Mouse (Mus musculus): ENCODE results near the gene Tmem156.

Gene Tmem156

DNA sequence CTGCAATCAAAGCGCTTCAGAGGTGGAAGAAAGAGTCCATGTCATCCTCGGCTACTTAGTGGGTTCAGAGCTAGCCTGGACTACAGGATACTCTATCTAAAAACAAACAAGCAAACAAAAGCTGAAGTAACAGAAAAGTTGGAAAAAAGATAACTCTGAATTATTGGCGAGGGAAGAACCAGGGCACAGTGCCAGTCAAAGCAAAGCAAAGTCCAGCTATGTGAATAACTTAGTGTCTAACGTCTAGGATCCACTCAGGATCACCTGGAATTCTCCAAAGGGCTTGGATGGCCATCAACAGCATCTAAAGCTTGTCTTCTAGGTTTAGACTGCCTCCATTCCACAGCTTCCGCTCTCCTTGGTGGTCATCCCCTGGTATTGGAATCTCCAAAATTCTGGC is 5.5 kb upstream of the Tmem156 start:
- CTCF ChIA-PET: no interaction called here

DNA sequence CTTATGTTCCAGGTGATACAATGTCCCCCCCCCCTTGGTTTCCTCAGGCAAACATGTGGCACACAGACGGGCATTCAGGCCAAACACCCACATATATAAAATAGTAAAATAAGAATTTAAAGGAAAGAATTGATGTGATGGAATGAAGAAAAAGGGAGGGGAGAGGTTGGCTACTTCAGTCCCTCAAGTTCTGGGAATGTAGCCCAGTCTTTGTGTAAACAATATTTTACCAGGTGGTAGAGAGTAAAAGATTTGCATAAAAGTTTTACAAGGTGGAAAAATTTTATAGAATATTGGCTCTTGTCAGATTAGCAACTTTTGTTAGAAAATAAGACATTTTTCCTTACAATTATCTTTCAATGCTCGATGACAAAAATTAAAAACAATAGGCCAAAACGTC is 4.9 kb upstream of the Tmem156 start:
- CTCF ChIA-PET: no interaction called here

GRCm38 (mm10) chr5:65096082-65096481 is 4.2 kb upstream of the Tmem156 start:
- CTCF ChIA-PET: interaction anchor here (1.1 kb wide), 1 partner anchor 28 kb away, joined by 7 read pairs; no protein-coding TSS in a partner anchor

DNA sequence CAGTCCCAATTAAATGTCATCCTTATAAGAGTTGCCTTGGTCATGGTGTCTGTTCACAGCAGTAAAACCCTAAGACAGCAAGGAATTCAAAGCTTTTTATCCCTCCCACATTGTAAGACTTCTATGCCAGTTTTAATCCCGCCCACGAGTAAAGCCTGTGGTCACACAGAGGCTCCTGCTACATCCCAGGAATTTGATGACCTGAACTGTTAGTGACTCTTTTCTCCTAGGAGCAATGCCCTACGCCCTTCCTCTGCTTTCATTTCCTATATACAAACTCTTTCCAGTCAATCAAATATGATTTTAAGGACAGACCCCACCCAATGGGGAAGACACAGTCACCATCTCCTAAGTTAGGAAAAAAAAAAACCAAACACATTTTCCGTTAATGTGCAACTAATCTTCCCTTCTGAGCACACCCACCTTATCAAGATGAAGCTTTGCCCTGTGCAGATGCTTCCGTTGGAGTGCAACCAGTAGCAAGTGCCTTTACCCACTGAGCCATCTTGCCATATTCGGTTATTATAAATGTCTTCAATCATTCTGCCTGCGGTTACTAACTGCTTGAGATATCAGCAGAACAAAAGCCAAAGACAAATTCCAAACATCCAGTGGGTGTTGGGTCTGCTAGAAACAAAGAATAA is 3.1 kb upstream of the Tmem156 start:
- CTCF ChIA-PET: no interaction called here

DNA sequence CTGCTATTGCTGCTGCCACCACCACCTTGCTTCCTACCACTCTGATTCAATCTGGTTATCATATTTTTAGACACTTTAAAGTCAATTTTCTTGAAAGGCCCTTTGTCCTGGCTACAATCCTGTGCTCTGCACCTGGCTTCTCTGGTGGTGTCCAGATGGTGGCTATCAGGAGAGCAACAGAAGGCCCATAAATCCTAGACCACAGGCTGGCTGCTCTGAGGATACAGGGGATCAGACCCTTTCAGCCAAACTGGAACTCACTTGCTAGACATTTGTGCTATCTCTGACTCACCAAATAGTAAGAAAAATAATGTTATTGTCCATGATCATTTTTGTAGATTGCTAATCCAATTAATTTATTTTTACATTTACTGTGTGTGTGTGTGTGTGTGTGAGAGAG is 1.8 kb upstream of the Tmem156 start:
- CTCF ChIA-PET: no interaction called here

GRCm38 (mm10) chr5:65091184-65091858 is 611 bp downstream of the Tmem156 start:
- CTCF ChIA-PET: interaction anchor here (0.6 kb wide), 1 partner anchor 12 kb away, joined by 15 read pairs; no protein-coding TSS in a partner anchor

DNA sequence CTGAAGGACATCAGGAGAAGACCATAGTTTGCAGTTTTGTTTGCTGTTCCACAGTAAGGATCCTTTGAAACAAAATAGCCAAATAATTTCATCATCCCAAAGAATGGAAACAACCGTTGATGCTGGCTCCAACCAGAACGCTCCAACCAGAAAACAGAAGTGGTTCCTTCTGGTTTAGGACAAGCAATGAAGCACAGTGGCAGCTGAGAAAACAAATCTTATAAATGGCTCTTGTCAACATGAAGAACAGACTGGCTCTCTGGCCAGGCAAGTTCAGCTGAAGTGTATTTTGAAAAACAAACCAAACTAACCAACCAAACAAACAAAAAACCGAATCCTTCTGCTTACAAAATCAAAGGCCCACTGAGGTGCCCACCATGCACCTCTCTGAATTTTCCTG is 2.2 kb downstream of the Tmem156 start:
- CTCF ChIA-PET: no interaction called here

DNA sequence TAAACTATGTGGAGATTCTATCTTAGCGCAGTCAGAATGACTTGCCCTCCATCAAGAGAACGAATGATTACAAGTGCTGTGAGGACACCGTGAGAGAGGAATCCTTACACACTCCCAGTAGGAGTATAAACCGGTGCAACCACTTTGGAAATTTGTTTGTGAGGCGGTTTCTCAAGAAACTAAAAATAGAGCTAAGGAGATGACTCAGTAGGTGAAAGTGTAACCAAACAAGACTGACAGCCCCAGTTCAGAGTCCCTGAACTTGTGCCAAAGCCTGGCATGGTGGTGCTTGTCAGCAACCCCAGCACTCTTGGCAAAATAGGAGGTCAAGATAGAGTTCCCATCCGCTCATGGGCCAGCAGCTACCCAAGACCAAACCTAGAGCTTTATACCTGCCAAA is 5.4 kb downstream of the Tmem156 start:
- CTCF ChIA-PET: no interaction called here

DNA sequence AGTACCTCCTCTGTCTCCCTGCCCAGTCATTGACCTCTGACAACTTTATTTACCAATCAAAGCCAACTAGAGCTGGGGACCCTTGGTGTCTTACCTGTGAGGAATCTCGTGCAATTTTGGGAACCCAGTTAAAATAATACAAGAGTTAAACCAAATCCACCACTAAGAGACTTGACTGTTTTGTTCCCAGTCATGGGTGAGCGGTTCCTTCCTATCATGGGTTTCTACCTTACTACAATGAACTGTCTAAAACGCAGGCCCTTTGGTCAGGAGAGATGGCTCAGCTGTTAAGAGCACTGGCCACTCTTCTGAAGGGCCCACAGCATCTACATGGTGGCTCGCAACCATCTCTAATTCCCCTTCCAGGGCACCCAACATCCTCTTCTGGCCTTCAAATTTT is 10.1 kb downstream of the Tmem156 start:
- CTCF ChIA-PET: interaction anchor here (0.6 kb wide), 1 partner anchor 29 kb away, joined by 3 read pairs; no protein-coding TSS in a partner anchor

GRCm38 (mm10) chr5:65079881-65080280 is 12.1 kb downstream of the Tmem156 start:
- CTCF ChIA-PET: no interaction called here

DNA sequence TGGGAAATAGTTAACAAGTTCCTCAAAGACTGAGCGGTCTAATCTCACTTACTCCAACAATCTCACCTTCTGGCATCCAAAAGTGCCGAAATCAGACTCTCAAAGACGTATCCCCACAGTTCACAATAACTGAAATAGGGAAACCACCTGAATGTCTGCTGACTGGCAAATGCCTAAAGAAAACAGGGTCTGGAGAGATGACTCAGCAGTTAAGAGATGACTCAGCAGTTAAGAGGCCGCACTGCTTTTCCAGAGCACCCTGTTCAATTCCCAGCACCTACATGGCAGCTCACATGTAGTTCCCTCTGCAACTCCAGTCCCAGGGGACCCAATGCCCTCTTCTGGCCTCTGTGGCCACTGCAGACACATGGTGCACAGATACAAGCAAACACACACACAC is 13.9 kb downstream of the Tmem156 start:
- CTCF ChIA-PET: no interaction called here

DNA sequence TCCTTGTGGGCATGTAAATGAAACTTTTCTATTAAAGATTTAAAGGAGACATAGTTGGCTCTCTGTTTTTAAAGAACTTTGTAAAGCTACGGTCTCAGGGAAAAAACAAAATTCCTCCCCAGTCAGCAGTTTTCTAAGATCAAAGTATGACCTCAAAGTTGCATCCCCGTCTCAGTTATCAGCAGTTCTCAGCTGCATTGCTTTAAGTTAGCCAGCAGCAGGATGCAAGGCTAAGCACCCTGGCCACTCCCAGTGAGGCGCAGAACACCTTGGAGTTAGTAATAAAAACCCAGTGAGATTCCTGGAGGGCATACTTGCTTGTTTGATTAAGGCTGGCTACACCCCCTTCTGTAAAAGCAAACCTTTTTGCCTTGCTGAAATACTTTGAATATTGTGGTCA is 15.2 kb downstream of the Tmem156 start:
- CTCF ChIA-PET: no interaction called here

GRCm38 (mm10) chr5:65076087-65076486 is 15.8 kb downstream of the Tmem156 start:
- CTCF ChIA-PET: no interaction called here

DNA sequence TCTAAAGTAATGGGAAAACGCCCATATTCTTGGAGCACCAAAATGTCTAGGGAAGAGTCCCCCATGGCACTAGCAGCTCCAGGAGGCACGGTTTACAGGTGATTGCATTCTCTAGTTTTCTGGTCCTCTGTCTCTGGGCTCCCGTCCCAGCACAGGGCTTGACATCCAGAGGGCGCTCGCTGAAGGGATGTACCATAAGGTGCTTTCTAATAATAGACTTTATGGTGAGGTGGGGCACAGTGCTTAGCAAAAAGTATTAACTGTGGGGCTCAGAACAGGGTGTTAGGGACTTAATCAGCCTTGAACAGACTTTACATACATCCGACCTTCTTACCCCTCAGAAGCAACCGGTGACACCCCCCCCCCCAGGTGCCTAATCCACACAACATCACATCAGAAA is 17.2 kb downstream of the Tmem156 start:
- CTCF ChIA-PET: no interaction called here

DNA sequence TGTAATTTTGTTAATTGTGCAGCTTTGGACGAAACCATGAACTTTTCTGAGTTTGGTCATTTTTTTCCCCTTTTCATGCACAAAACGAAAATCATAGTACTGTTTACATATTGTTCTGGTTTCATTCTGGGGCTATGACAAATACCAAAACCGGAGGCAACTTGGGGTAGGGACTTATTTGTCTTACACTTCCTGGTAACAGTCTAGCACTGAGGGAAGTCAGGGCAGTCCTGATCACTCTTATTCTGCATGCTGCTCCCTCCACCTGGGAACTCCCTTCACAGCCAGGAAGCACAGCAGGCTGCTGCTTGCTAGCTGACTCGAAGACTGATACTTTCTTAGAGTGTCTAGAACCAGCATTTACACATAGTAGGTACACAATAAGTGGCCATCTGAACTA is 18.7 kb downstream of the Tmem156 start:
- CTCF ChIA-PET: no interaction called here

DNA sequence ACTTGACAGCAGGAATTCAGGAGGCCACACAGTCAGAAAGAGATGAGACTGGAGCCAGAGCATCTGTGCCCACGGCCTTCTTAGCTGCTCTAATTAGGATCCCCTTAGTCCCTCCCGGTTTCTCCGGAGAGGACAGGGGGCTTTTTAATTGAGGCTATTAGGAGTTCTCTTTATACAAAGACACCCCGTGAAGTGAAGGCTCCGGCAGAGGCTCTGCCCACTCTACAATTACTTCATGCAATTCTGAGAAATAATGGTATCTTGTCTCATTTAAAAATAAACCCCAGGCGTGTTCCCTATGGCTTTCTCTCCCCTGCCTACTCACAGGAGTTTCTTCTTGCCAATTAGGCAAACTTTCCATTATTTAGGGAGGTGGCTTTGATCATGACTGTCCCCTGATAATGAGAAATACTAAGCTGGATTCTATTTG is 20.2 kb downstream of the Tmem156 start:
- CTCF ChIA-PET: no interaction called here

DNA sequence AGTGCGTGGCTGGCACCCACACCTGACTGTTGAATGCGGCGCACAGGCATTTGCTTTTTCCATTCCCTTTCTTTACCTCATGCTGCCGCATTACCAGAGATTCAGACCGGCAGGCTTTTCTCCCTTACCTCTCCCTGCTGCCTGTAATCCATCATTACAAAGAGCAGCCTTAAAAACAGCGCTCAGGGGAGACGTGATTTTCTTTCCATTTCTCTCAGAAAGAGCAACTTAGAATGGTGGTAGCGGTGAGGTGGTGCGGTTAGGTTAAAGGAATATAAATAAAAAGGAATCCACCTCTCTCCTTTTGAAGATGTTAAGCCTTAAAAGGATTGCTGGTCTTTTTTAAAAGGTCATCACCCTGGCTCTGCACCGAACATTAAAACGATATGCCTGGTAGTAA is 22.1 kb downstream of the Tmem156 start:
- CTCF ChIA-PET: interaction anchor here (0.6 kb wide), 1 partner anchor 655 kb away, joined by 6 read pairs; no protein-coding TSS in a partner anchor

DNA sequence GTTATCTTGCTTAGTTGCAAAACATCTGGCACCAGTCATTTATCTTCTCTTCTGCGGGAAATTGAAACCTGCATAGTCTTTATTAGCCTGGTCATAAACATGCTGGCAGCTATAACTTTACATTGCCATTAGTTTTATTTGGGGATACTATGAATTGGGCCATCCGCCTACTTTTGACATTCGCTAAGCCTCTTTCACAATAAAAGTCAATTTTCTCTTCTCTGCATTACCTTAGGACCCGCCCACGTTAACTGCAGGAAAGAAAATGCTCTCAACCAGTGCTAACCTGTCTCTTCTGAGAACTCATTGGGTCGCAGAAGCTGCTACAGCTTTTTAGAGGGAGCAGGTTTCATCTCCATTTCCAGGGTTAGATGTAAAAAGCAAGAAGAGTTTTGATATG is 23.8 kb downstream of the Tmem156 start:
- CTCF ChIA-PET: no interaction called here

DNA sequence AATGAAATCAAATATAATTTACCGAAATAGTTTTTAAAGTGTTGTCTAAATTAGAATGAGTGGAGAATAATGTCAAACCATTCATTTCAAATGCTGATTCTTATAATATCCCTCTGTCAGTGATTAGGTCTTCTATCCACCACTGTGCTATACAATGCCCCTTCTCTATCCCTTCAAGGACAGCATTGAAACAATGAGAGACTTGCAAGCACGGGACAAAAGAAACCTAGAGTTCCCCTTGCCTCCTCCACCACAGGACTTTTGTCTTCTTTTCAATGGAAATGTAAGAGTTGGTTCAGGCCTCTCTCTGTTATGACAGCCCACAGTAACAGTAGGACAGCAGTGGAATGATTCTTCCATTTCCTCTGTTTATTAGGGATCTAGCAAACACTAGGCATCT is 28.7 kb downstream of the Tmem156 start:
- CTCF ChIA-PET: interaction anchor here (1.1 kb wide), 1 partner anchor 16 kb away, joined by 3 read pairs; no protein-coding TSS in a partner anchor

- CTCF ChIA-PET: no interaction called here
Observed at GRCm38 (mm10) chr5:65062236-65062635, 29.7 kb downstream of the Tmem156 start.

GRCm38 (mm10) chr5:65059806-65060205 is 32.1 kb downstream of the Tmem156 start:
- CTCF ChIA-PET: no interaction called here

DNA sequence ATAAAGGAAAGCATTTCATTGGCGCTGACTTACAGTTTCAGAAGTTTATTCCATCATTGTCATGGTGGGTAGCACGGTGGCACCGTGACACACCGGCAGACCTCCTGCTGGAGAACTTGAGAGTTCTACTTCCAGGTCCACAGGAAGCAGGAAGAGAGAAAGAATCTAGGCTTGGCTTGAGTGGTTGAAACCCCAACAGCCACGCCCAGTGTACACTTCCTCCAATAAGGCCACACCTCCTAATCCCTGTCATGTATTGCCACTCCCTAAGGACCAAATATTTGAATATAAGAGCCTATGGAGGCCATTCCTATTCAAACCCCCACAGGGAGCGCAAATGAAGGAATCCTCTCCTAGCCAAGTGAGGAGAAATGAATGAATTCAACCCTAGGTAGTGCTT is 34.3 kb downstream of the Tmem156 start:
- CTCF ChIA-PET: no interaction called here

DNA sequence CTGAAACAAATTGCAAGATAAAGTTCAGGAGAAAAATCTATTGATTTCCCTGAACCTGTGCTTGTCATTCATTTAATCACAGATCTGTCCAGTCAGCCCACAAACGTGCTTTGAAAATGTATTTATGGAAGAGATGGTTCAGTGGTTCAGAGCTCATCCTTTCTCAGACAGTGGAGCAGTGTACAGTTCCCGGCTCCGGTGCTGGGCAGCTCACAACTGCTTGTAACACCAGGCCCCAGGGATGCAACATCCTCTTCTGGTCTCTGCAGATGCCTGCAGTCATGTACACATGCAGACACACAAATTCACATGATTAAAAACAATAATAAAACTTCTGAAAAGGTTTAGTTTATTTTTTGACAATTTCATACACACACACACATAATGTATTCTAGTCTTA is 40.4 kb downstream of the Tmem156 start:
- CTCF ChIA-PET: interaction anchor here (0.6 kb wide), 1 partner anchor 12 kb away, joined by 3 read pairs; no protein-coding TSS in a partner anchor

DNA sequence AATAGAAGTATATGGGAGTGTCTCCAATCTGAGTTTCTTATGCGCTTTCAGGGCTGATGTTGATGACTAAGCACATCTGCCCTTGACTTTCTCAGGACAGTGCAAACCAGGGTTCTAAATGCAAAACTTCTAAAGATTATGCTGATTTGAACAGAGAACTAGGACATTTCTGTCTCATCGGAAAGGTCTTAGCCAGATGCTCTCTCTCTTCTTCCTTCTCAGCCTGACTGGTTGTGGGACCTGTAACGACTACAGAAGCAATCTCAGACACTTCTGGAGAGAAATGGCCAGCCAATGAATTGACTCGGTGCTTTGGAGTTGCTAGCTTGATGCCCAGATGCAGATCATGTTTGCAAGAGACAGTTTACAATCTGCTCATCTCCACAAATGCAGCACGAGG is 42.1 kb downstream of the Tmem156 start:
- CTCF ChIA-PET: no interaction called here
